Mouse (Mus musculus) intestine, postnatal 0 days (tissue): ENCODE data around the gene Kif21b. TPM values are rescaled to one million over a fixed set of nuclear protein-coding genes. Genes with fewer than 3 reads are reported as not detected.

Experiments
- ATAC-seq: fragments of 200-750 bp; cut with Nextera tagmentation; 2 replicates; pipeline ENCODE4 v1.8.0; 2017; ENCODE audit warnings: mild to moderate bottlenecking, moderate TSS enrichment, moderate library complexity
- H3K27ac ChIP-seq: fragments of 300-500 bp; sonication (generic); 2 replicates; pipeline ENCODE4 v1.5.1; 2014; ENCODE audit warnings: mild to moderate bottlenecking, low read depth, low read length, moderate library complexity
- H3K27me3 ChIP-seq: fragments of 300-500 bp; sonication (generic); replicated peaks from 2 replicates; pipeline ENCODE4 v1.6.1; 2014; ENCODE audit warnings: low read length, mixed read lengths; ENCODE audit not compliant: control insufficient read depth, insufficient read depth
- H3K36me3 ChIP-seq: fragments of 300-500 bp; sonication (generic); 2 replicates; pipeline ENCODE4 v1.6.1; 2014; ENCODE audit warnings: mild to moderate bottlenecking, moderate library complexity; ENCODE audit not compliant: control insufficient read depth, insufficient read depth
- H3K4me1 ChIP-seq: fragments of 300-500 bp; sonication (generic); replicated peaks from 2 replicates; pipeline ENCODE4 v1.6.1; 2014; ENCODE audit warnings: antibody characterized with exemption, low read length, mixed read lengths; ENCODE audit not compliant: control insufficient read depth, insufficient read depth
- H3K4me2 ChIP-seq: fragments of 300-500 bp; sonication (generic); replicated peaks from 2 replicates; pipeline ENCODE4 v1.6.1; 2014; ENCODE audit warnings: low read depth, mild to moderate bottlenecking, moderate library complexity
- H3K4me3 ChIP-seq: fragments of 300-500 bp; sonication (generic); 2 replicates; pipeline ENCODE4 v1.5.1; 2014; ENCODE audit warnings: low read depth, low read length
- H3K9ac ChIP-seq: fragments of 300-500 bp; sonication (generic); 2 replicates; pipeline ENCODE4 v1.6.1; 2014; ENCODE audit warnings: mild to moderate bottlenecking, low read depth, low read length
- H3K9me3 ChIP-seq: fragments of 300-500 bp; sonication (generic); 2 replicates; pipeline ENCODE4 v1.6.1; 2016; ENCODE audit warnings: mixed run types; ENCODE audit not compliant: control insufficient read depth
- CTCF ChIP-seq: sonication (generic); IDR thresholded peaks from 2 replicates; pipeline ENCODE4 v1.5.1; 2016; ENCODE audit warnings: low read depth, mild to moderate bottlenecking, control low read depth, antibody characterized with exemption, moderate library complexity
- WGBS: fragments of 180-500 bp; shearing (Covaris S2); extraction: QIAGEN DNeasy Blood & Tissue Kit; methylation state at CpG from one replicate; pipeline ENCODE4 v1.1.7; 2014; 5-methylcytosine and 5-hydroxymethylcytosine counted together
- polyA plus RNA-seq: library from polyadenylated mRNA; unstranded; fragments of >200 nt; fragmentation: Nextera tagmentation; extraction: Ambion mirVana; gene quantifications from 2 replicates; pipeline ENCODE4 v1.2.1, GENCODE M21; 2015

Gene Kif21b
- polyA plus RNA-seq, 1 experiment from 2014 or later, result 5.5 TPM

DNA sequence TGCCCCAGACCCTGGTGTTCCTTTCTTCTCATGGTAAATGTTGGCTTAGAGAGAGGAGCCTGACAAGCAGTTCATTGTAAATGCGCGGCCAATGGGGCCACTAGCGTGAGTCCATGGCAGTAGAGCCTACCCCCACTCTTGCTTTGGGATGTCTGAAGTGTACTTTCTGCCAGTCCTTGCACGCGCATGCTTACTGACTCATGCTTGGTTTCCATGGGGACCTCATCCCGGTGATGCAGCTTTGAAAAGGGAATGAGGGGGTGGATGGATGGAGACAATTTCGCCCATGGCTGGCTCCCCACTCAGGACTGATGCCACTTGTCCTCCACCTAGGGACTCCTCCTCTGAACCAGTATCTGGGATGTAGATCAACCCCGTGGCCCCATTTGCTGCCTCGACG, 12.3 kb downstream of the Kif21b start:
- H3K4me2 ChIP-seq, result no peak overlapping the region
- no peaks in the 10 kb centered on the region for H3K27me3 ChIP-seq
- TF ChIP-seq CTCF, result no peak
- H3K9me3 ChIP-seq, result no peaks in the 10 kb centered on the region
- H3K9ac ChIP-seq, result no peak overlapping the region
- no peak overlapping the region for H3K27ac ChIP-seq
- H3K36me3 ChIP-seq, result peaks cover 29% of the 10 kb centered on the region
- H3K4me1 ChIP-seq, result peaks cover 14% of the 10 kb centered on the region
- 91% methylated on average over 10 of the region's 10 CpGs for WGBS
- ATAC-seq, result no peak
- H3K4me3 ChIP-seq, result no peak overlapping the region

DNA sequence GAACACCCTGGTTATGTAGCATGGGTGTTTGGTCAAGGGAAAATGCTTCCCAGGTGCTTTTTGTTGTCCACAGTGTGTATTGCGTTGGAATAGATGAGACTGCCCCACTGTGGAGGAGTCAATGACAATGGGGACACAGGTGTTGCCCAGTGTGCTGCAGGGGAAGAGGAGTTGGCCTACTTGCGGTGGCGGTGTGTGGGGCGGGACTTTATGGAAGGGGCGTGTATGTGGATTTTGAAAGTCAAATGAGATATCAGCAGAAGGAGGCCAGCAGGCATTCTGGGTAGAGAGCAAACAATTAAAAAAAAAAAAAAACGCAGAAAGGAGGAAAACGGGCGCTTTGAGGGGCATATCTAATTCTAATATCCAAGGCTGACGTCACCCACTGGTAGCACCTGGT, 18.5 kb downstream of the Kif21b start:
- no peaks in the 10 kb centered on the region for H3K27me3 ChIP-seq
- H3K4me2 ChIP-seq, result no peak overlapping the region
- no peak; the same call in 1 of the 2 replicates for ATAC-seq
- H3K9me3 ChIP-seq, result no peaks in the 10 kb centered on the region
- no peaks in the 10 kb centered on the region for H3K4me1 ChIP-seq
- H3K9ac ChIP-seq, result no peak overlapping the region
- H3K36me3 ChIP-seq, result peaks cover 81% of the 10 kb centered on the region
- no peak overlapping the region for H3K4me3 ChIP-seq
- WGBS, result 63% methylated on average over 9 of the region's 9 CpGs
- H3K27ac ChIP-seq, result no peak overlapping the region
- no peak for TF ChIP-seq CTCF

DNA sequence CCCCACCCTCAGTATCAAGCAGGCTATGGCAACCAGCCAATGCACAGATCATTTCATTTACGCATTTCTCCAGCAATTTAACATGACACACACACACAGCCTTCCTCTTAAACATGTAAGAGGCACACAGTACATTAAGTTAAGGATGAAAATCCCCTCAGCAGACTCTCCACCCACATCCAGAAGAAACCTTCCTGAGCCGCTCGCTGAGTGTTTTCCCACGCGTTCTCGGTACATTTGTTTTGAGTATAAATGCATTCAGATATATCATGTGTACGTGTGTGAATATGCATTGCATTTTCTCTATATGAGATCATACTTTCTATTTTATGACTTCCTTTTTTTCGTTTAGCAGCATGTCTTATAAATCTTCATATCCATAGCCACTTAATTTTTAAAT, 20.2 kb downstream of the Kif21b start:
- no peak overlapping the region for H3K9ac ChIP-seq
- no peak for TF ChIP-seq CTCF
- H3K27ac ChIP-seq, result no peak overlapping the region
- H3K4me3 ChIP-seq, result no peak overlapping the region
- H3K4me1 ChIP-seq, result no peaks in the 10 kb centered on the region
- no peak overlapping the region for H3K4me2 ChIP-seq
- H3K36me3 ChIP-seq, result peaks cover 83% of the 10 kb centered on the region
- ATAC-seq, result no peak
- 70% methylated on average over 8 of the region's 8 CpGs for WGBS
- no peaks in the 10 kb centered on the region for H3K27me3 ChIP-seq
- H3K9me3 ChIP-seq, result no peaks in the 10 kb centered on the region

DNA sequence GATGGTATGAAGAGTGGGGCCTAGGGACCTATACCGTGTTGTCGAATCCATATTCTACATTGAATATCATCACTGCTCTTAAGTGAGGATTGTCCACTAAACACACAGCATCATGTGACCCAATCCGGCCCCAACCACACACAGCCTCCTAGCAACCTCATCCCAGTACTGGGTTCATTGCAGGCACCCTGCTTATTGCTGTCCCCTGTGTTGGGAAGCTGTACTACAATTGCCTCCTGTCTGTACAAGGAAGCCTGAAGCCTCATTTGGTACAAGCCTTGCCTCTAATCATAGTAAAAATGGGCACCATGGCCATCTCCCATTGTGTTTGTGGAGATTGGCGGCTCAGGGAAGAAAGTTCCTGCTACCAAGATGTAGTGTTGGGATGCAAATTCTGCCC, 25.1 kb downstream of the Kif21b start:
- Histone ChIP-seq H3K27ac (peak overlapping the region; percentile 66), H3K36me3 (peaks cover 89% of the 10 kb centered on the region), H3K4me3 (no peak overlapping the region), H3K27me3 (no peaks in the 10 kb centered on the region), H3K9me3 (no peaks in the 10 kb centered on the region), H3K4me1 (0 out of 2 replicates have a peak, but pooled peaks cover 3% of the 10 kb centered on the region), H3K9ac (no peak overlapping the region), H3K4me2 (no peak overlapping the region)
- no peak for ATAC-seq
- WGBS, result 96% methylated on average over 4 of the region's 4 CpGs
- peak; percentile 24; the same call in 1 of the 2 replicates for TF ChIP-seq CTCF

DNA sequence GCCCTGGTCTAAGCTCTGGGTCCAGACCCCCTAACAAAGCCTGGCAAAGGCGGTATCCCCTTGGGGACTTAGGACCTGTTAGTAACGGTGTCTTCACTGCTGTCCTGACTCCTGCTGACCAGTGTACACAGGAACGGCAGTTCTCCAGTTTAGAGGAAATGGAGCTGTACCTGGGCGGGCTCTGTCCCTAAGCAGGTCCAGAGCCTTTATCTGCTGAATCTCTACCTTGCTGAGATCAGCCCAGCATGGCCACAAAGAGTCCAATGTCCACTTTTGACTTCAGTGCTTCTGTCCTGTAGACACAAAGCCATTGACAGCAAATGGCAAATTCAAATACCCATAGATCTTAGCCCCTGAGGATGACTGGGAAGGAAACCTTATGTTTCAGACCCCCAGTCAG, 25.8 kb downstream of the Kif21b start:
- Histone ChIP-seq H3K27ac (peak overlapping the region; percentile 66; the same call in 1 of the 2 replicates), H3K9ac (no peak overlapping the region), H3K36me3 (peaks cover 92% of the 10 kb centered on the region), H3K4me3 (no peak overlapping the region), H3K4me2 (no peak overlapping the region), H3K4me1 (0 out of 2 replicates have a peak, but pooled peaks cover 3% of the 10 kb centered on the region), H3K27me3 (no peaks in the 10 kb centered on the region), H3K9me3 (no peaks in the 10 kb centered on the region)
- ATAC-seq, result peak; percentile 54
- TF ChIP-seq CTCF, result no peak
- 67% methylated on average over 4 of the region's 4 CpGs for WGBS

DNA sequence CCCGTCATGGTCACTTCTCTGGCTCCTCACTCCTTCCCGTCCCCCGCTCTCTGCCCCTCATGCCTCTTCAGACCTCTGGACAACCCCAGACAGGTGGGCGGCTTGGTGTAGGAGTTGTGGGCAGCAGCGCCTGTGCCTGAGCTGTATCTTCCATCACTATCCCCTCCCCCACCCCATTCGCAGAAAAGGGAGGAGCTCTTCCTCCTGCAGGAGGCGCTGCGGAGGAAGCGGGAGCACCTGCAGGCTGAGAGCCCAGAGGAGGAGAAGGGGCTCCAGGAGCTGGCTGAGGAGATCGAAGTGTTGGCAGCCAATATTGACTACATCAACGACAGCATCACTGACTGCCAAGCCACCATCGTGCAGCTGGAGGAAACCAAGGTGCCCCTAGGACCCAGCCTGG, 28.6 kb downstream of the Kif21b start:
- WGBS, result 63% methylated on average over 12 of the region's 12 CpGs
- ATAC-seq, result no peak
- H3K36me3 ChIP-seq, result peaks cover 91% of the 10 kb centered on the region

DNA sequence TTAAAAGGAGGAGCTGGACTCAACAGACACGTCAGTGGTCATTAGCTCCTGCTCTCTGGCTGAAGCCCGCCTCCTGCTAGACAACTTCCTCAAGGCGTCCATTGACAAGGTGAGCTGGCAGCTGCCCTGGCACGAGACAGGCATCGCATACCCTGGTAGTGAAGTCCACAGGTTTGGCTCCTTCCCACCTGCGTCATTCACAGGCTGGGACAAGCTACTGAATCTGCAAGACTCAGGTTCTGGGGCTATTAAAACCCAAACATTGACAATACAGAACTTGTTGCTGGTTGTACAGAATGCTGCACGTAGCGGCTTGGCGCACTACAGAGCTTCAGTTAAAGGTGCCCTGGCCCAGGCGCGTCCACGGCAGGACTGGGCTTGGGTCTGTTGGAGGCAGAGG, 29.1 kb downstream of the Kif21b start:
- no peak overlapping the region for H3K4me3 ChIP-seq
- H3K27ac ChIP-seq, result peak overlapping the region; percentile 35; the same call in 1 of the 2 replicates
- H3K9ac ChIP-seq, result no peak overlapping the region
- H3K9me3 ChIP-seq, result no peaks in the 10 kb centered on the region
- H3K36me3 ChIP-seq, result peaks cover 92% of the 10 kb centered on the region
- no peaks in the 10 kb centered on the region for H3K27me3 ChIP-seq
- no peak overlapping the region for H3K4me2 ChIP-seq
- ATAC-seq, result no peak
- 91% methylated on average over 12 of the region's 12 CpGs for WGBS
- H3K4me1 ChIP-seq, result 0 out of 2 replicates have a peak, but pooled peaks cover 3% of the 10 kb centered on the region
- no peak for TF ChIP-seq CTCF

More for the DNA sequence above, 28.6 kb downstream of the Kif21b start:
- TF ChIP-seq CTCF, result peak; percentile 53
- Histone ChIP-seq H3K4me3 (no peak overlapping the region), H3K27me3 (no peaks in the 10 kb centered on the region), H3K9me3 (no peaks in the 10 kb centered on the region), H3K4me2 (no peak overlapping the region), H3K9ac (no peak overlapping the region), H3K4me1 (0 out of 2 replicates have a peak, but pooled peaks cover 3% of the 10 kb centered on the region), H3K27ac (no peak overlapping the region)
